Mouse (Mus musculus): ENCODE measurements at regions not wholly inside any gene's neighbourhood (a gene's known extent, or its start where the extent isn't known, plus 50 kb on each side); places are given as distances from the start of the nearest gene placed in this dataset.

DNA sequence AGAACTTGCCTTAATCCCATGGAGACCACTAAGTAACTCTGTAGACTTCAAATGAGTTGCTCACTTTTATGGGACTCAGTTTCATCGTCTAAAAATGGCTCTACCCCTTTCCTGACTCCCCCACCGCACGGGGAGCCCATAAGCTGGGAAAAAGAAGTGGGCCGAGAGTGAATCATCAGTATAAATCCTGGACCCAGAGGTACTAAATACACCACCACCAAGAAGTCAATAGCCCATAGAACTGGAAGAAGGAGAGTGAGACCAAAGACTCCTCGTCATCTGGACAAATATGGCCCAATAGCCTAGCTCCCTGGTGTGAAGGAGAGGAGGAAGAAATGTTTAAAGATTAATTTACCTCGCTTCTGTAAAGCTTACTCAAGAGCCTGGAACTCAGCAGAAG lies 51.6 kb upstream of the Vstm2b start:
- TF ChIP-seq CTCF (IDR thresholded peaks at IDR 0.05; ENCODE audit: extremely low read depth, insufficient read length, insufficient replicate concordance, low read depth, low read length) (no peak), POLR2A (IDR thresholded peaks at IDR 0.05; ENCODE audit: low read depth, low read length) (no peak)

All from small intestine, adult 2 months (tissue).